Mouse (Mus musculus) ovary, postnatal 10 days (tissue): ENCODE measurements around the gene Slc25a43.

ENCODE experiments used
- DNase-seq: peaks from one replicate; pipeline ENCODE4 v3.0.0; 2022; ENCODE audit warnings: low spot score

The Slc25a43 gene

DNA sequence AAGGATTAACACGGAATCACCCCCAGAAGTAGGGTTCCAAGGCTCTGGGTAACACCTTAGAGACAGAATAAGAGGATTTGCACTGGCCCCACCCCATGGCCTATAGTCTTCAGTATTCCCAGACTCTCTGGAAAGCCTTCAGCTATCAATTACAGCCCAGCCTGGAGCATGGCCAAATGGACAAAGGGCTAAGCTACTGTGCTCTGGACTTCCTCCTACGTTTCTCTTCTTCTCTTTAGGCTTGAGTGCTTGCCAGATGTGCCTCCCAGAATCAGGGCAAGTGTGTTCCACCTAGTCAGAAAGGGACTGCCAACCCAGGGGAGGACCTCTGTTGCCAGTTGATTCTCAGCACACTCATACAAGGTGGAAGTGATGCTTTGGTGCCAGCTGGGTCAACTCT is 81.6 kb downstream of the Slc25a43 start:
- no peak for DNase-seq
